Mouse (Mus musculus): ENCODE measurements around the gene Itih5.

- no peak for TF ChIP-seq CTCF (IDR thresholded peaks at IDR 0.05; ENCODE audit: low read depth, low read length)
- TF ChIP-seq POLR2A (IDR thresholded peaks at IDR 0.05; ENCODE audit: extremely low read depth, insufficient read depth, low read length) = no peak
Measured at GRCm38 (mm10) chr2:10126122-10126521, 27.2 kb upstream of the Itih5 start.
